Mouse (Mus musculus): ENCODE results near the gene Lsp1.

Gene Lsp1

GRCm38 (mm10) chr7:142460636-142461077 is at the start of gene Lsp1:
Gene Lsp1, plus strand, starts transcription at chr7:142460809.
- no peak for DNase-seq (ENCODE audit: low spot score in 2 of 2)

- DNase-seq (ENCODE audit: low spot score in 2 of 2): no peak
Measured at GRCm38 (mm10) chr7:142413285-142413684, 47.3 kb upstream of the Lsp1 start.

GRCm38 (mm10) chr7:142415314-142415713 is 45.3 kb upstream of the Lsp1 start:
- DNase-seq (ENCODE audit: low spot score in 2 of 2): no peak

GRCm38 (mm10) chr7:142416225-142416624 is 44.4 kb upstream of the Lsp1 start:
- DNase-seq (ENCODE audit: low spot score in 2 of 2): no peak

GRCm38 (mm10) chr7:142418027-142418426 is 42.6 kb upstream of the Lsp1 start:
- DNase-seq (ENCODE audit: low spot score in 2 of 2): no peak

- DNase-seq (ENCODE audit: low spot score in 2 of 2): no peak
Measured at GRCm38 (mm10) chr7:142418679-142419078, 41.9 kb upstream of the Lsp1 start.

- no peak for DNase-seq (ENCODE audit: low spot score in 2 of 2)
Measured at GRCm38 (mm10) chr7:142419887-142420286, 40.7 kb upstream of the Lsp1 start.

- no peak for DNase-seq (ENCODE audit: low spot score in 2 of 2)
Measured at GRCm38 (mm10) chr7:142421826-142422225, 38.8 kb upstream of the Lsp1 start.

- DNase-seq (ENCODE audit: low spot score in 2 of 2): no peak
Measured at GRCm38 (mm10) chr7:142425641-142426213, 34.9 kb upstream of the Lsp1 start.

GRCm38 (mm10) chr7:142428213-142428612 is 32.4 kb upstream of the Lsp1 start:
- DNase-seq (ENCODE audit: low spot score in 2 of 2): no peak

- peak in 1 of 2 experiments; percentile 32 for DNase-seq (ENCODE audit: low spot score in 2 of 2)
Measured at GRCm38 (mm10) chr7:142430160-142430678, 30.4 kb upstream of the Lsp1 start.

GRCm38 (mm10) chr7:142431106-142431505 is 29.5 kb upstream of the Lsp1 start:
- no peak for DNase-seq (ENCODE audit: low spot score in 2 of 2)

GRCm38 (mm10) chr7:142433623-142434022 is 27.0 kb upstream of the Lsp1 start:
- no peak for DNase-seq (ENCODE audit: low spot score in 2 of 2)

- DNase-seq (ENCODE audit: low spot score in 2 of 2): no peak
Measured at GRCm38 (mm10) chr7:142434137-142434865, 26.3 kb upstream of the Lsp1 start, which contains the start of gene Syt8. Gene Syt8, plus strand, starts transcription at chr7:142434850.

- DNase-seq (ENCODE audit: low spot score in 2 of 2): peak; percentile 41 to 61
Measured at GRCm38 (mm10) chr7:142435524-142435923, 25.1 kb upstream of the Lsp1 start.

- DNase-seq (ENCODE audit: low spot score in 2 of 2): no peak
Measured at GRCm38 (mm10) chr7:142437324-142437723, 23.3 kb upstream of the Lsp1 start.

GRCm38 (mm10) chr7:142439966-142440365 is 20.6 kb upstream of the Lsp1 start:
- DNase-seq (ENCODE audit: low spot score in 2 of 2): no peak

- DNase-seq (ENCODE audit: low spot score in 2 of 2): no peak
Measured at GRCm38 (mm10) chr7:142440657-142441114, 19.9 kb upstream of the Lsp1 start.

- DNase-seq (ENCODE audit: low spot score in 2 of 2): no peak
Measured at GRCm38 (mm10) chr7:142441585-142441984, 19.0 kb upstream of the Lsp1 start, which contains the start of gene Tnni2. Gene Tnni2, plus strand, starts transcription at chr7:142441808.

GRCm38 (mm10) chr7:142442081-142442907 is 18.3 kb upstream of the Lsp1 start:
- DNase-seq (ENCODE audit: low spot score in 2 of 2): no peak

GRCm38 (mm10) chr7:142442908-142443420 is 17.6 kb upstream of the Lsp1 start:
- no peak for DNase-seq (ENCODE audit: low spot score in 2 of 2)

- DNase-seq (ENCODE audit: low spot score in 2 of 2): no peak
Measured at GRCm38 (mm10) chr7:142443474-142443873, 17.1 kb upstream of the Lsp1 start.

All from frontal cortex, postnatal 25 days (tissue).